Mouse (Mus musculus) CH12F3 (cell line): ENCODE measurements around the gene Ptges.

ENCODE experiments used
- in situ Hi-C: fragments of 300-500 bp; cut with MboI; formaldehyde crosslinking; loops from 2 replicates; pipeline ENCODE4 v1.14.3; 2020; ENCODE audit warnings: low sequenced_read_pairs

Gene Ptges

DNA sequence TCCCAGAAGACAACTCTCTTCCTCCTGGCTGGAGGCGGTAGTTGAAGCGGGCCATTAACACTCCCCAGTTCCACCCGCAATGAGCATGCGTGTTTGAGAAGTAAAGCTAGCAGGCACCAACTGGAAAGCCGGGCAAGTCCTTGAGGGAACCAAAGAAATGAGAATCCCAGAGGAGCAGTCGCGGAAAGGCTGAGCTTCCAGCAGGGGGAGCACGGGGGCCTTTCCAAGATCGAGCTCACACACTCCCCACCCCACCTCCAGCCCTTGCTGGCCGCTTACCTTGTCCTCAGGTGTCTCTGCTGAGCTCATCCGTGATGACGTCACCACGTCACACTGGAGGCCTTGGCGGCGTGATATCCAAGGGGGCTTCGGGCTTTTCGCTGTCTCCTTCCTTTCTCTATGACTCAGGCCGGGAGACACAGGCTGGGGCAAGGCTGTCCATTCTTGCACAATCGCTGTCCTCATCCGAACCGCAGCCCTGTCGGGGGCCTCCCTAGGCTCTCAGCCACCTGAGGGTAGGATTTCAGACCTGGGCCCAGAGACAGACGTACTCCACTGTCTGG, at the start of gene Ptges:
TSS of gene Ptges (minus strand) at position 381 of the 563 bp plus-strand sequence.
- in situ Hi-C loops: loop anchor here (5.0 kb wide), 1 partner anchor 37 kb away; no protein-coding TSS in a partner anchor

- in situ Hi-C loops: no loop called here
Observed at GRCm38 (mm10) chr2:30967352-30968327, 38.0 kb upstream of the Ptges start, which contains the start of gene Tor1a. Gene Tor1a, minus strand, starts transcription at chr2:30967933.

GRCm38 (mm10) chr2:30966826-30967225, 37.2 kb upstream of the Ptges start:
- in situ Hi-C loops: no loop called here

- in situ Hi-C loops: no loop called here
Observed at GRCm38 (mm10) chr2:30965627-30966026, 36.0 kb upstream of the Ptges start.

DNA sequence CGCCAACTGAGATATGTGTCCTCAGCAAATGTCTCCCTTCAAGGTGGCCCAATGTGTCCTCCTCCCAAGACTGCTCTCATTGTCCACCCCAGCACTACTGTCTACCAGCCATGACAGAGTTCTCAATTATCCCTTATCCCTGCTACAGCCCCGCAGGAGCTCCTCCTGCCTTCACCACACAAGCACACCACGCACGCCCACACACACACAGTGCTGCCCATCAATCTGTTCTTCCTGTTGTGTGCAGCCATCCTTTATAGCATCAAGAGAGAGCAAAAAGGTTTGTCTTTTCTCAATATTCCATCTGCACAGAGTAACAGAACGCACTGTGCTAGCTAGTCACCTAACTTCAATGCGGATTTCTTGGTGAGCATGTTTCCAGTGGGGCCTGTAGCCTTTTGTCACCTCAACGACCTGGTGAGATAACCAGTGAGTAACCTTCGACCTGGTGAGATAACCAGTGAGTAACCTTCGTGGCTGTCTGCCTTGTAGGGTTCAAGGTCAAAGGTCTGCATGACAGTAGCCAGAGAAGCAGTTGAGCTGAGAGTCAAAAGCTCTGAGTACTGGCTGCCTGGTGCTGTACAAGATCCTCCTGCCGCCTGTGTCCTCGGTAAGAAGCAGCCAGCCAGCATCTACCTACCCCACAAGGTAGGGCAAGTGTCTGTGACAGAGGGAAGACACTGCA, 33.0 kb upstream of the Ptges start:
- in situ Hi-C loops: no loop called here

GRCm38 (mm10) chr2:30959856-30960255, 30.2 kb upstream of the Ptges start:
- in situ Hi-C loops: no loop called here

- in situ Hi-C loops: no loop called here
Observed at GRCm38 (mm10) chr2:30958726-30959125, 29.1 kb upstream of the Ptges start.

GRCm38 (mm10) chr2:30957511-30957910, 27.8 kb upstream of the Ptges start:
- in situ Hi-C loops: no loop called here

DNA sequence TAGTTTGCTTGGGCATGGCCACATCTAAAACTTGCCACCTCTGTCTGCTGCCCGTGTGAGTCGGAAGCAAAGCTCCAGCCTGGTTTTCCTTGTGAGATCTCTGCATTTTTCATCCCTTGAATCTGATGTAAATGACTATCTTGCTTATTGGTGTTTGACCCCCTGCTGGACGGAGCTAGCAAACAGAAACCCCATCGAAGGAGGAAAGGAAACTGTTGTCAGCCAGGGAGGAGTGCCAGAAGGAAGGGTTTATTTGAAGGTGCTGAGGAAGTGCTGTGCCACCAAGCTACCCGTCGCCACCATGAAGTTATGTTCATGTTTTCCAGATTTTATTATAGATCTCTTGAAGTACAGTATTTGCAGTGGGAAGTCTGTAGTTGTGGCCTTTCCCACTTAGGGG, 25.1 kb upstream of the Ptges start:
- in situ Hi-C loops: no loop called here

- in situ Hi-C loops: no loop called here
Observed at GRCm38 (mm10) chr2:30952824-30953490, 23.3 kb upstream of the Ptges start, which contains the start of gene Tor1b. Gene Tor1b, plus strand, starts transcription at chr2:30952959.

- in situ Hi-C loops: no loop called here
Observed at GRCm38 (mm10) chr2:30952457-30952823, 22.8 kb upstream of the Ptges start.

DNA sequence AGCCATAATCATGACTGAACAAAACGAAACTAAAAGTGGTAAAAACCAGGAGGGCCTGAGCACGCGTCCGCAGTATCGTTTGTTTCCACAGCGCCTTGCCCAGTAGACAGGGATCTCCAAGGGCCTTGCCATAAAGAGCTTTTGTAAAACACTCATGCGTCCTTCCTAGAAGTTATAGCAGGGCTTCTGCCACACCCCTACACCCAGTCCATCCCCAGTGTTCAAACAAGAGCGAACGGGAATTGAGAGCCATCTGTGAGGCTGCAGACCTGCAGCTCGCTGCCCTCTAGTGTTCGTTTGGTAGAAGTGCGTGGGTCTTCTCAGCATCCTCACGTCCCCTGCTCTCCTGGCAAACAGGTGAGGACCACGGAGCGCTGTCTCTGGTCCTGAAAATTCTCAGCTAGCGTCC, 12.9 kb upstream of the Ptges start:
- in situ Hi-C loops: loop anchor here (10.0 kb wide), 1 partner anchor 508 kb away; no protein-coding TSS in a partner anchor

GRCm38 (mm10) chr2:30942116-30942515, 12.5 kb upstream of the Ptges start:
- in situ Hi-C loops: loop anchor here (10.0 kb wide), 1 partner anchor 507 kb away; no protein-coding TSS in a partner anchor

DNA sequence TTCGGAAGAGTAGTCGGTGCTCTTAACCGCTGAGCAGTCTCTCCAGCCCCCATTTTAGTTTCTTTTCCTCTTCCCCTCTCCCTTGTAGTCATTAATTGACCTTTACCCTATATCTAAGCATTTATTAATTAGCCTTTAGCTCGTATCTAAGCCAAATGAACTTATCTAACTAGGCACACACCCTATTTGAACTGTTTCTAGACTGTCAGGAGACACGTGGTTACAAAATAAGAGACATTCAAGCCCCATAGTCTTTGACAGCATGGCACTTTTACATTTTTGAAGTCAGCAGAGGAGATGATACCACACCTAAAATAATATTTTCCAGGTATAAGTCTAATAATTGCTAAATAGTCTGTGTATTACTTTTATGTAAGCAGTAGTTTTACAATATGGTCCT, 11.9 kb upstream of the Ptges start:
- in situ Hi-C loops: loop anchor here (10.0 kb wide), 1 partner anchor 507 kb away; no protein-coding TSS in a partner anchor

GRCm38 (mm10) chr2:30938574-30938991, 8.9 kb upstream of the Ptges start:
- in situ Hi-C loops: no loop called here

GRCm38 (mm10) chr2:30937731-30938130, 8.1 kb upstream of the Ptges start:
- in situ Hi-C loops: no loop called here

DNA sequence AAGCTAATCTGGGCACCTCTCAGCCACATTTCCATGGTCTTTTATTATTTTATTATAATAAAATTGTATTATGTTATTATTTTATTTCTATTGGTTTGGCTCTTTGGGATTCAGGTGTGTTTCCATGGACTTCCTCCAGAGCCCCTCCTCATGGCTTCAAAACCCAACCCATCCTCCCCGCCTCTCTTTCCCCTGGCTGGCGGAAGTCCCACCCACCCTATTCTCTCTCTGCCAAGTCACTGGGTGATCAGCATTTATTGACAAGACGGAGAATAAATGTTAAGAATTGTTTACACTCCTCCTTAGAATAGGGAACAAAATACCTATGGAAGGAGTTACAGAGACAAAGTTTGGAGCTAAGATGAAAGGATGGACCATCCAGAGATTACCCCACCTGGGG, 7.1 kb upstream of the Ptges start:
- in situ Hi-C loops: no loop called here

- in situ Hi-C loops: loop anchor here (5.0 kb wide), 1 partner anchor 42 kb away; no protein-coding TSS in a partner anchor
Observed at GRCm38 (mm10) chr2:30933917-30934450, 4.3 kb upstream of the Ptges start.

- in situ Hi-C loops: loop anchor here (5.0 kb wide), 1 partner anchor 41 kb away; no protein-coding TSS in a partner anchor
Observed at GRCm38 (mm10) chr2:30933032-30933431, 3.4 kb upstream of the Ptges start.

DNA sequence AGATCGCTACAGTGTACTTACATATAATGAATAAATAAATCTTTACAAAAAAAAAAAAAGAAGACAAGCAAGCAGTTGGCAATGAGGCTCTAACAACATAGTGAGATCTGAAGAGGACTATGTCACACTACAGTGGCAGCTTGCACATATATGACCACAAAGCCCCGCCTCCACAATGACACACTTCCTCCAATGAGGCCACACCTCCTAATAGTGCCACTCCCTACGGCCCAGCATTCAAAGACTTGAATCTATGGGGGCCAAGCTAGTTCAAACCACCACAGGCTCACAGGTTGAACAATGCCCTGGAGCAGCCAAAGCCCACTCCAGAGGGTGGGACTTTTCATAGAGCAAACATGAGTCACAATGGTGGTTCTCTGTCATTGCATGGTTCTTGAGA, 2.3 kb upstream of the Ptges start:
- in situ Hi-C loops: loop anchor here (5.0 kb wide), 1 partner anchor 40 kb away; no protein-coding TSS in a partner anchor
